Mouse (Mus musculus) neural tube, embryonic 13.5 days (tissue): ENCODE data around the gene Olfr729. TPM values are rescaled to one million over a fixed set of nuclear protein-coding genes. Genes with fewer than 3 reads are reported as not detected.

Source experiments
- ATAC-seq: fragments of 200-750 bp; cut with Nextera tagmentation; 2 replicates; pipeline ENCODE4 v1.8.0; 2017; ENCODE audit warnings: low read depth, mild to moderate bottlenecking, moderate TSS enrichment, moderate library complexity
- H3K27ac ChIP-seq: fragments of 300-500 bp; sonication (generic); replicated peaks from 2 replicates; pipeline ENCODE4 v1.5.1; 2015; ENCODE audit warnings: moderate library complexity, mild to moderate bottlenecking, inconsistent platforms
- H3K27me3 ChIP-seq: fragments of 300-500 bp; sonication (generic); 2 replicates; pipeline ENCODE4 v1.6.1; 2015; ENCODE audit warnings: mild to moderate bottlenecking, inconsistent platforms
- H3K36me3 ChIP-seq: fragments of 300-500 bp; sonication (generic); 2 replicates; pipeline ENCODE4 v1.6.1; 2015; ENCODE audit warnings: mild to moderate bottlenecking, inconsistent platforms
- H3K4me1 ChIP-seq: fragments of 300-500 bp; sonication (generic); replicated peaks from 2 replicates; pipeline ENCODE4 v1.6.1; 2015; ENCODE audit warnings: inconsistent platforms
- H3K4me2 ChIP-seq: fragments of 300-500 bp; sonication (generic); 2 replicates; pipeline ENCODE4 v1.6.1; 2015; ENCODE audit warnings: inconsistent platforms, mild to moderate bottlenecking, moderate library complexity
- H3K4me3 ChIP-seq: fragments of 300-500 bp; sonication (generic); 2 replicates; pipeline ENCODE4 v1.5.1; 2015; ENCODE audit warnings: mild to moderate bottlenecking, inconsistent platforms
- H3K9ac ChIP-seq: fragments of 300-500 bp; sonication (generic); 2 replicates; pipeline ENCODE4 v1.6.1; 2015; ENCODE audit warnings: moderate library complexity, mild to moderate bottlenecking, inconsistent platforms
- H3K9me3 ChIP-seq: fragments of 300-500 bp; sonication (generic); 2 replicates; pipeline ENCODE4 v1.6.1; 2016; ENCODE audit warnings: inconsistent platforms
- WGBS: fragments of 180-500 bp; shearing (Covaris S2); methylation state at CpG from one replicate; pipeline ENCODE4 v1.1.7; 2015; 5-methylcytosine and 5-hydroxymethylcytosine counted together
- polyA plus RNA-seq: library from polyadenylated mRNA; unstranded; fragments of >200 nt; fragmentation: Nextera tagmentation; extraction: Ambion mirVana; gene quantifications from 2 replicates; pipeline ENCODE4 v1.2.1, GENCODE M21; 2015

The Olfr729 gene
- polyA plus RNA-seq = not detected in 2 replicates

- ATAC-seq = no peak
- Histone ChIP-seq H3K27me3 (no peaks in the 10 kb centered on the region), H3K9ac (no peak within 1 kb of the TSS), H3K27ac (no peak within 1 kb of the TSS), H3K9me3 (no peaks in the 10 kb centered on the region), H3K4me2 (no peak within 1 kb of the TSS), H3K4me1 (no peaks in the 10 kb centered on the region), H3K4me3 (no peak within 1 kb of the TSS), H3K36me3 (no peaks in the 10 kb centered on the region)
Observed at GRCm38 (mm10) chr14:50152810-50153209, at the start of gene Olfr729. Gene Olfr729 (minus strand): TSS chr14:50152910.

- H3K36me3 ChIP-seq = no peaks in the 10 kb centered on the region
- WGBS = 61% methylated on average over 1 of the region's 1 CpGs
- no peaks in the 10 kb centered on the region for H3K9me3 ChIP-seq
Observed at GRCm38 (mm10) chr14:50188098-50188497, 35.4 kb upstream of the Olfr729 start, which contains the start of gene Olfr730. Gene Olfr730 (minus strand): TSS chr14:50188198.

GRCm38 (mm10) chr14:50142580-50142979, 10.1 kb downstream of the Olfr729 start, which contains the start of gene Olfr728:
Gene Olfr728 (minus strand): TSS chr14:50142680.
- H3K4me3 ChIP-seq = no peak within 1 kb of the TSS
- no peaks in the 10 kb centered on the region for H3K4me1 ChIP-seq
- no peaks in the 10 kb centered on the region for H3K9me3 ChIP-seq
- H3K4me2 ChIP-seq = no peak within 1 kb of the TSS
- WGBS = 94% methylated on average over 5 of the region's 5 CpGs
- H3K27me3 ChIP-seq = no peaks in the 10 kb centered on the region
- no peak within 1 kb of the TSS for H3K9ac ChIP-seq
- no peak within 1 kb of the TSS for H3K27ac ChIP-seq
- no peaks in the 10 kb centered on the region for H3K36me3 ChIP-seq
- no peak for ATAC-seq

More at GRCm38 (mm10) chr14:50188098-50188497, 35.4 kb upstream of the Olfr729 start, which contains the start of gene Olfr730:
- H3K27me3 ChIP-seq = no peaks in the 10 kb centered on the region
- no peak within 1 kb of the TSS for H3K4me3 ChIP-seq
- H3K9ac ChIP-seq = no peak within 1 kb of the TSS
- no peak within 1 kb of the TSS for H3K4me2 ChIP-seq
- H3K4me1 ChIP-seq = no peaks in the 10 kb centered on the region
- H3K27ac ChIP-seq = no peak within 1 kb of the TSS
- ATAC-seq = no peak

GRCm38 (mm10) chr14:50122886-50123285, 29.8 kb downstream of the Olfr729 start, which contains the start of gene Olfr727:
Gene Olfr727 (plus strand): TSS chr14:50123186.
- Histone ChIP-seq H3K4me2 (no peak within 1 kb of the TSS), H3K36me3 (no peaks in the 10 kb centered on the region), H3K27me3 (no peaks in the 10 kb centered on the region), H3K9ac (no peak within 1 kb of the TSS), H3K27ac (no peak within 1 kb of the TSS), H3K4me1 (no peaks in the 10 kb centered on the region), H3K4me3 (no peak within 1 kb of the TSS), H3K9me3 (no peaks in the 10 kb centered on the region)
- ATAC-seq = no peak
- WGBS = 90% methylated on average over 1 of the region's 1 CpGs

Other genes starting within 250 kb of the Olfr729 start
- not detected in 2 replicates for gene Olfr723, start 221.1 kb downstream of the Olfr729 start, polyA plus RNA-seq
- not detected in 2 replicates for gene Olfr724, start 189.6 kb downstream of the Olfr729 start, polyA plus RNA-seq
- not detected in 2 replicates for gene Olfr725, start 112.5 kb downstream of the Olfr729 start, polyA plus RNA-seq
- not detected in 2 replicates for gene Olfr726, start 62.0 kb downstream of the Olfr729 start, polyA plus RNA-seq
- gene Olfr727, start 29.7 kb downstream of the Olfr729 start, polyA plus RNA-seq = not detected in 2 replicates
- gene Olfr728, start 10.2 kb downstream of the Olfr729 start, polyA plus RNA-seq = not detected in 2 replicates
- not detected in 2 replicates for gene Olfr730, start 35.3 kb upstream of the Olfr729 start, polyA plus RNA-seq
- gene Olfr731, start 89.0 kb upstream of the Olfr729 start, polyA plus RNA-seq = not detected in 2 replicates
- gene Olfr732, start 131.3 kb upstream of the Olfr729 start, polyA plus RNA-seq = not detected in 2 replicates
- not detected in 2 replicates for gene Olfr733, start 148.6 kb upstream of the Olfr729 start, polyA plus RNA-seq
- not detected in 2 replicates for gene Olfr734, start 173.9 kb upstream of the Olfr729 start, polyA plus RNA-seq
- gene Olfr735, start 196.0 kb upstream of the Olfr729 start, polyA plus RNA-seq = not detected in 2 replicates
- gene Tlr11, start 205.0 kb upstream of the Olfr729 start, polyA plus RNA-seq = not detected in 2 replicates
- gene Olfr736, start 228.3 kb upstream of the Olfr729 start, polyA plus RNA-seq = not detected in 2 replicates